Mouse (Mus musculus): ENCODE data around the gene 1700021F05Rik.
"Not testable (repeated sequence)": the region's sequence is repeated elsewhere in the genome, so short reads cannot be mapped to it uniquely, and the experiment has no call there.

The 1700021F05Rik gene

GRCm38 (mm10) chr10:43539746-43540310, 966 bp downstream of the 1700021F05Rik start:
- DNase-seq (ENCODE audit: inconsistent age in 2 of 2, low spot score in 1 of 2) = peak; percentile 17 to 51

GRCm38 (mm10) chr10:43538831-43539230, 2.0 kb downstream of the 1700021F05Rik start:
- no peak for DNase-seq (ENCODE audit: inconsistent age in 2 of 2, low spot score in 1 of 2)

- no peak for DNase-seq (ENCODE audit: inconsistent age in 2 of 2, low spot score in 1 of 2)
These were observed 3.1 kb downstream of the 1700021F05Rik start for GRCm38 (mm10) chr10:43537652-43538051.

GRCm38 (mm10) chr10:43534382-43534781, 6.4 kb downstream of the 1700021F05Rik start:
- no peak for DNase-seq (ENCODE audit: inconsistent age in 2 of 2, low spot score in 1 of 2)

- DNase-seq (ENCODE audit: inconsistent age in 2 of 2, low spot score in 1 of 2) = no peak
These were observed 13.2 kb downstream of the 1700021F05Rik start for GRCm38 (mm10) chr10:43527283-43528269.

GRCm38 (mm10) chr10:43523931-43524330, 16.9 kb downstream of the 1700021F05Rik start, which contains the start of gene Gm9803:
TSS of gene Gm9803 (plus strand) at chr10:43524084.
- not testable (repeated sequence) for DNase-seq (ENCODE audit: inconsistent age in 2 of 2, low spot score in 1 of 2)

GRCm38 (mm10) chr10:43519977-43520376, 20.8 kb downstream of the 1700021F05Rik start:
- no peak for DNase-seq (ENCODE audit: inconsistent age in 2 of 2, low spot score in 1 of 2)

- DNase-seq (ENCODE audit: inconsistent age in 2 of 2, low spot score in 1 of 2) = no peak
These were observed 22.4 kb downstream of the 1700021F05Rik start for GRCm38 (mm10) chr10:43518368-43518767.

- DNase-seq (ENCODE audit: inconsistent age in 2 of 2, low spot score in 1 of 2) = peak in 1 of 2 experiments; percentile 40
These were observed 23.0 kb downstream of the 1700021F05Rik start for GRCm38 (mm10) chr10:43517836-43518235.

GRCm38 (mm10) chr10:43516992-43517660, 23.7 kb downstream of the 1700021F05Rik start:
- no peak for DNase-seq (ENCODE audit: inconsistent age in 2 of 2, low spot score in 1 of 2)

- DNase-seq (ENCODE audit: inconsistent age in 2 of 2, low spot score in 1 of 2) = no peak
These were observed 27.8 kb downstream of the 1700021F05Rik start for GRCm38 (mm10) chr10:43512976-43513375.

GRCm38 (mm10) chr10:43509228-43509627, 31.6 kb downstream of the 1700021F05Rik start:
- DNase-seq (ENCODE audit: inconsistent age in 2 of 2, low spot score in 1 of 2) = no peak

- no peak for DNase-seq (ENCODE audit: inconsistent age in 2 of 2, low spot score in 1 of 2)
These were observed 33.7 kb downstream of the 1700021F05Rik start for GRCm38 (mm10) chr10:43507051-43507450.

GRCm38 (mm10) chr10:43504291-43504690, 36.5 kb downstream of the 1700021F05Rik start:
- DNase-seq (ENCODE audit: inconsistent age in 2 of 2, low spot score in 1 of 2) = no peak

- no peak for DNase-seq (ENCODE audit: inconsistent age in 2 of 2, low spot score in 1 of 2)
These were observed 38.2 kb downstream of the 1700021F05Rik start for GRCm38 (mm10) chr10:43502599-43502998.

- no peak for DNase-seq (ENCODE audit: inconsistent age in 2 of 2, low spot score in 1 of 2)
These were observed 49.9 kb downstream of the 1700021F05Rik start for GRCm38 (mm10) chr10:43490846-43491245.

- no peak for DNase-seq (ENCODE audit: inconsistent age in 2 of 2, low spot score in 1 of 2)
These were observed 50.8 kb downstream of the 1700021F05Rik start for GRCm38 (mm10) chr10:43490034-43490433.

GRCm38 (mm10) chr10:43489550-43489949, 51.2 kb downstream of the 1700021F05Rik start:
- DNase-seq (ENCODE audit: inconsistent age in 2 of 2, low spot score in 1 of 2) = no peak

GRCm38 (mm10) chr10:43489139-43489538, 51.7 kb downstream of the 1700021F05Rik start:
- DNase-seq (ENCODE audit: inconsistent age in 2 of 2, low spot score in 1 of 2) = peak in 1 of 2 experiments; percentile 62

GRCm38 (mm10) chr10:43488258-43488657, 52.5 kb downstream of the 1700021F05Rik start:
- no peak for DNase-seq (ENCODE audit: inconsistent age in 2 of 2, low spot score in 1 of 2)

- no peak for DNase-seq (ENCODE audit: inconsistent age in 2 of 2, low spot score in 1 of 2)
These were observed 53.3 kb downstream of the 1700021F05Rik start for GRCm38 (mm10) chr10:43487441-43488010.

Data from adrenal gland, adult (tissue).